Mouse (Mus musculus) c-Kit-positive CD71-positive TER-119-negative erythroid progenitor cells, embryonic 14.5 days (primary cell): ENCODE results near the gene Sept3.
"Not testable (repeated sequence)": the region's sequence is repeated elsewhere in the genome, so short reads cannot be mapped to it uniquely, and the experiment has no call there.

Experiments used
- DNase-seq: peaks from one replicate; pipeline ENCODE4 v3.0.0-alpha.2; 2013; ENCODE audit warnings: low read depth

Sept3 gene

DNA sequence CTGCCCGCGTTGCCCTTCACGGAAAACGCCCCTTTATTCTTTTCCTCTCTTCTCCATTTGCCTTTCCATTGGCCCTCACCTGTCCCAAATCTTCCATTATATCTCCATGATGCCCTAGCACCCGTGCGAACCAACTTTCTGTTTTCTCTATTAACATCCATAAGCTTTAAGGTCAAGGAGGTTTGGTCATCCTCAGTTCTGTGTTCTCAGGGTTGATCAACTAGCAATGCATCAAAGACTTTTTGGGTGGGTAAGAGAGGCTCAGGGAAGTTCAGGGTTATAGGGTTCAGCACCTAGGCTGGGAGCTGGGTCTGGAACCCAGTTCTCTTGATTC, at the start of gene Sept3:
Gene Sept3 (plus strand): TSS at position 301 of the 334 bp plus-strand sequence.
- DNase-seq, result no peak

DNA sequence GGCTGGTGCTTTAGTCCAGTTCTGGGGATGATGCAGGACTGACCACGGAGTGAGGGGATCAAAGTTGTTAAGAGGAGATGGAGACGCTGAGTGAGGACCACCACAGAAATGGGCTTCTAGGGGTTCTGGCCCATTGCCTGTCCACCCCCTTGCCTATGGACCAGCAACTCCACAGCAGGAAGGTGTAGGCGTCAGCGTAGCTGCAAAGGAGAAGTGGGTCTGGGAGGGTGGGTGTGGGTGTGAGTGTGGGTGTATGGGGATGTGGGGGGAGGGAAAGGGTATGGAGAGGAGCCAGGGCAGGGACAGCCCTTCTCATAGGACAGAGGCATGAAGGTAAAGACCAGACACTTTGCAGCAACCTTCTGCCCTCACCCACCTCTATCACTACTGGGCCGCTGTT, 48.9 kb upstream of the Sept3 start:
- DNase-seq, result no peak

DNA sequence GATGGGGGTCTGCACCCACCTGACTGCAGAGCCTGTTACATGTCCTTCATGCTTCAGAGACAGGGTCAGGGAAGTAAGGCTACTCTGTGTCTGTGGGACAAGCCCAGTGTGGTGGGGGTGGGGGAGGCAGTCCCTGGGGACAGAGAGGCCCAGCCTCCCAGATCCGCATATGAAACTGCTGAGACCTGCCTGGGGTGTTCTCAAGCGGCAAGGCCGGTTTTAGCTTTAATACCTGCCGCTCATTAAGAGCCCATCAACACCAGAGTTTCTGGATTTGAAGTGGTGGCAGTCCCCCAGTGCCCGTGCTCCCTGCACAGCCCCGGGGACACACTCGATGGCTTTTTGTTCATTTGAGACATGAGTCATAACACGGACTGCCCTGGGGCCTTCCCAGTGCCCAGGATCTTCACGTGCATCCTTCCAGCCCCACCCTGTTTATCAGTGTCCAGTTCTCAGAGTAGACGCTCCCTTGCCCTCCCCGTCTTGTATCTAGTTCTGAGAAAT, 45.1 kb upstream of the Sept3 start:
- DNase-seq, result no peak

DNA sequence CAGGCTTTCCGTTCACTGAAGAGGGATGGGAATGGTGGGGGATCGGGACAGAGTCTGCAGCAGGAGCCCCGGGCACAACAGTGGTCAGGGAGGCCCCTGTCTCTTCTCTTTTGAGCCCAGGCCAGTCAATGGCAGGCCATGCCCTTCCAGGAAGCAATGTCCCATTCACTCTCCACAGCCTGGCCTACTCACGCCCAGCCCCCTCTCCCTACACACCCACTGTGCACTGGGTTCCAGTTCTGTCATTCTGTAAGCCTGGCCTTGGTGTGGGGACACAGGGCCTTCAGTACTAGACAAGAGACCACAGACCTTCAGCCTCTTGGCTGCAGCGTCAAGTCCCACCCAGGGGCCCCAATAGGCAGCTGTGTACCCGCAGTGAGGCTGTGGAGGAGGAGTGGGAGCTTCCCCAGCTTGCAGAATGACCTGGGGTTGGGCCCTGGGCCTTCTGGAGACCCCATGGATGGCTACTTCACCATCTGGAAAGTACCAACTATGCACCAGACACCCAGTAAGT, 44.5 kb upstream of the Sept3 start:
- DNase-seq, result no peak

DNA sequence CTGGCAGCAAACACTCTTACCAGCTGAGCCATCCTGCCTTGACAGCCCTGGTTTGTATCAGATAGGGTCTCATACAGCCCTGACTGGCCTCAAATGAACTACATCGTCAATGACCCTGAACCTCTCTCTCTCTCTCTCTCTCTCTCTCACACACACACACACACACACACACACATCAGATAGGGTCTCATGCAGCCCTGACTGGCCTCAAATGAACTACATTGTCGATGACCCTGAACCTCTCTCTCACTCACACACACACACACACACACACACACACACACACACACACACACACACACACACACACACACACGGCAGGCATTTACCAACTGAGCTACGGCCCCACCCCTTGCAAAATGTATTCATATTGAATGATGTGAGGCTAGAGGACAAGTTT, 43.6 kb upstream of the Sept3 start:
- no peak for DNase-seq

DNA sequence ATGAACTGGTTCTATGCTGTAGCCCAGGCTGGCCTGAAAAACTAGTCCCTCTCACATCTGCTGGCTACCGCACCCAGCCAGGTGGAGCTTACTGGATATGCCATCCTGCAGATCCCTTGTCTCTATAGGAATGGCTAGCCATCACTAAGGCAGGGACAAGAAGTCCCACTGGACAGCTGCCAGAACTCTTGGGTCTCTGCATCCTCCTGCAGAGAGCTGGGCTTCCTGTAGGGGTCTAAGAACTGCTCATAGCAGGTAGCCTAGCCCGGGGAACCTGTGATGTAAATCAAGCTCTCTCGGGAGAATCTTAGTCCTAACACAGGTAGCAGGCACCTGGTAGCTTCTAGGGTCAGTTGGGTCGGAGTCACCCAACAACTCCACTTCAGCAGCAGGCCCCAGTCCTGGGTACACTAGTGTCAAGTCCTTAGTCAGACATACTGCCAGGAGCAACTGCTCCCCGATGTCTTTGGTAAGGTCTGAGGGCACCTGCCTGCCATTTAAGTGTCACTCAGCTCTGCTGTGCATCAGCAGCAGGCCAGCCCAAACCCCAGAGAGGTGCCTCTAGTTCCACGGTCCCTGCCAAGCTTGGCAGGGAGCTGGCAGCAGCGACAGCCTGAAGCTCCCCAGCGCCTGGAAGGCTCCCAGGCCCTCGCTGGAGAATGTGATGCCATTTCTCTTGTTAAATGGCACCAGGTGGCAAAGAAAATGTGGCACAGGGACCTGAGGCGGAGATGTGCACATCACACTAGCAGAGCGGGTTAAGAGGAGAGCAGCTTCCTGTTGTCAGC, 42.9 kb upstream of the Sept3 start:
- DNase-seq, result no peak

DNA sequence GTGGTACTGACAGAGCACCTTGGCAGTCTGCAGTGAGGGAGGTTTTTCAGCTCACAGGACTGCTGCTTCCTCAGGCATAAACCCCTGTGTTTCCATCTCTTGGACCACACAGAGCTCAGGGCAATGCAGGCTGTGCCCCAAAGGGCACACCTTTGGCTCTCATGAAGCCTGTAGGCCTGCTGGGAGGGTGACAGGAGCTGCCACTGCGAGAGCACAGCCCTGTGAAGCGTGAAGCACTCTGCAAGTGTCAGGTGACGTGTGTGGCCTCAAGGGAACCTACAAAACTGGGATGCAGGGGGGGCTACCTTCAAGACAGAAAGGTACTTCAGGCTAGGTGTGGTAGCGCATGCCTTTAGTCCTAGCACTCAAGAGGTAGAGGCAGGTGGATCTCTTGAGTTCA, 42.0 kb upstream of the Sept3 start:
- no peak for DNase-seq

DNA sequence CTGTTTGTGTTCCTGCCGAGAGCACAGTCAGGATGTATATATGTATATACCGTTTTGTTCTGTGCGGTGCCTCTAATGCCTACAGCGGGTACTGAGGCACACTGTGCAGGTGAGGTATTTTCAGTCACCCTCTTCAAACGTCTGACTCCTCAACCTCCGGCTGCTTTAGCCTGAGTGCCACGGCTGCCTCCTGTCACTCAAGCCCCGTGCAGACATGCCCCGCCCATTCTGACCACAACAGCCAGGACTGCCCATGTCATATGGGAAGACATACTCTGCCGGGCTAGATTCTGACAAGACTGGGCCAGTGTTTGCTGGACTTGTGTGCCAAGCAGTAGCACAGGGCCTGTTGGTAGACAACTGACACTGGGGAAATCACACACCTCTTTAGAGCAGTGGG, 39.0 kb upstream of the Sept3 start:
- DNase-seq, result no peak

DNA sequence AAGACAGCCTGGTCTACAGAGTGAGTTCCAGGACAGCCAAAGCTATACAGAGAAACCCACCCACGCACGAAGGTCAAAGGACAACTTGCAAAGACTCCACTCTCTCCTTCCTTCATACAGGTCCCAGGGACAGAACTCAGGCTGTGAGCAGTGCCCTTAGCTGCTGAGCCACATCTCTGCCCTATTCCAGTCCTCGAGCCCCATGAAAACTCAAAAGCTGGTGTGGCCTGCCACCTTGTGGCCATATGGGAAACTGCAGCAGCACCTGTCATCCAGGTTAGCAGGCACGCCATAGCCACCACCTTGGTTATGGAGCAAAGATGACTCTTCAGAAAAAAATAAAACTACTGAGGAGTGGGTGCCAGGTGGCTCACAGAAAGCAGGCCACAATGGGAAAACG, 38.1 kb upstream of the Sept3 start:
- peak; percentile 72 for DNase-seq

DNA sequence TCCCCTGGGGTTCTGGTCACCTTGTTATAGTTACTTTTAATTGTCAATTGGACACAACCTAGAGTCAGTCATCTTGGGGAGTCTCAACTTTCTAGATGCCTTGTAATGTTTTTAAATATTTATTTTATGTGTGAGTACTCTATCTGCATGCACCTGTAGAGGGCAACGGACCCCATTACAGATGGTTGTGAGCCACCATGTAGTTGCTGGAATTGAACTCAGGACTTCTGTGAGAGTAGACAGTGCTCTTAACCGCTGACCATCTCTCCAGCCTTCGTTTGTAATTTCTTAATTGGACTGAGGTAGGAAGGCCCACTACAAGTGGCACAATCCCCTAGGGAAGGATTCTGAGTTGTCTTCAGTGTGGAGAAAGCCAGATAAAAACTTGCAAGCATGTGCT, 31.4 kb upstream of the Sept3 start:
- DNase-seq, result no peak

DNA sequence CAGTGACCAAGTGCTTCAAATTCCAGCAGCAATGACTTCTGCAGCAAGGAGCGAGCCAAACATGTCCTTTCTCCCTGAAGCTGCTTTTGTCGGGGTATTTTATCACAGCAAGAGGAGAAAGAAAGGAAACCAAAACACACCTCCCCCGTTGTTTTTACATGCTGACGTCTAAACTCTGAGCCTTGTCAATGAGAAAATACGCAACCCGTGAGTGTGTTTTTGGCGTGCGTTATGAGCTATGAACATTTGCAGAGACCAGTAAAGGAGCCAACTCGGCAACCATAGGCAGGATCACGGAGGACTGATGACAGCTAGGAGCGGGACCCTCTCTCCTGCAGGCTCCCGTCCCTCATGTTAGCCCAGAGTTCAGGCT, 31.0 kb upstream of the Sept3 start:
- DNase-seq, result no peak

DNA sequence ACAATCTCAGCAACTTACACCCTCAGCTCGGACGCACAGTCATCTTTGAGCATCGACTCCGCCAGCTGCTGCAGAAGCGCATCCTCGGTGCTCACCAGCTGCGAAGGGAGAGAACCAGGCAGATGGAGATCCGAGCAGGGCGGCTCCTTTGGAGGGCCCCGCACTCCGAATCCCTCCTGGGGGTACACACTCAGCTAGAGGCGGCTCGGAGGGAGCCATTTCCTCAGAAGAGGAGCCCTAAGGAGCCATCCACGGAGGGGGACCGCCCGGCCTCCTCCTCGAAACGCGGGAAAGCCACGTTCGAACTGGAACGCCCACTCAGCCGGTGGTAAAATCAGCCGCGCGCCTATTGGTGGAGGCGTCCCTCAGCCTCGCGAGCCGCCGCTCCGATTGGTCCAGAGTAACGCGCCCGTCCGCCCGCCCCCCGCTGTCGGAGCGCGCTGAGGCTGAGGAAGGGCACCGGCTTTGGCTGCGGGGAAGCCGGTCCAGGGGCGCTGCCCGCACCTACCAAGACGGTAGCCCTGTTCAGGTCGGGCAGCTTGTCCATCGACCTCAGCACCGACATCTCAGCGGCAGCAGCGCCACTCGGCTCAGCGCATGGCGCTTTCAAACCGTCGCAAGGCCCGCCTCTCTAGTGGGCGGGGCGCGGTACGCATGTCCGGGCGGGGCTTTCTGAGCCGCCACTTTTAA, 30.4 kb upstream of the Sept3 start, which contains the start of gene Cenpm:
Gene Cenpm (minus strand): TSS at position 634 of the 690 bp plus-strand sequence.
- peak; percentile 89 for DNase-seq

DNA sequence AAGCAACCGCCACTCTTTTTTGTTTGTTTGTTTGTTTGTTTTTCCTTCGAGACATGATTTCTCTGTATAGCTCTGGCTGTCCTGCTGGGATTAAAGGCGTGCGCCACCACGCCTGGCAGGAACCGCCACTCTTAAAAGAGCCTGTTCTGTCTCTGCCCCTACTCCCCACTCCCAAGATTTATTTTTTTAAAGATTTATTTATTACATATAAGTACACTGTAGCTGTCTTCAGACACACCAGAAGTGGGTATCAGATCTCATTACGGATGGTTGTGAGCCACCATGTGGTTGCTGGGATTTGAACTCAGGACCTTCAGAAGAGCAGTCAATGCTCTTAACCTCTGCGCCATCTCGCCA, 29.9 kb upstream of the Sept3 start:
- DNase-seq, result not testable (repeated sequence)

DNA sequence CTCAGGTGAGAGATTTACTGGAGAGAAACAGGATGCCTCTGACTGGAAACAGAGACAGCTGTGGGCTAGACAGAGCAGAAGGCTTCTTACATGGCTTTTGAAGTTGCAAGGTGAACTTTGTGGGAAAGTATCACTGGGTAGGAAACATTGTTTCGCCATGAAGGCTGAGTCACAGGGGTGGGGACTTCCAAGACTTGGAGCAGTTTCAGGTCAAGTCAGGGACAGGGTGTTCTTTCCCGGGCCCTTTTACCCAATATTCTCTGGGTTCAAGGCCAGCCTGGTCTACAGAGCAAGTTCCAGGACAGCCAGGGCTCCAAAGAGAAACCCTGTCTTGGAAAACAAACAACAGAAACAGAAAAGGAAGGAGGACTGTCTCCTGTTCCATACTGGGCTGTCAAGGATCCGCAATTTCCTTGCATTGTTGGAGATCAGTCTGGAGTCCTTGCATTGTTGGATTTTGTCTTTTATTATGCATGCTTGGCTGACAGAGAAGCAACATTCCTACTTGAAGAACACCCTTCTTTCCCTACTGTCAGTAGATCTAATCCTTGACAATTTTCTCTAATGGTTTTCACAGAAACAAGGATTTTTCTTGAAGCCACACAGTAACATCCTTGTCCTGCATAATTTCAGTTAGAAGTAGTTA, 27.4 kb upstream of the Sept3 start:
- no peak for DNase-seq

DNA sequence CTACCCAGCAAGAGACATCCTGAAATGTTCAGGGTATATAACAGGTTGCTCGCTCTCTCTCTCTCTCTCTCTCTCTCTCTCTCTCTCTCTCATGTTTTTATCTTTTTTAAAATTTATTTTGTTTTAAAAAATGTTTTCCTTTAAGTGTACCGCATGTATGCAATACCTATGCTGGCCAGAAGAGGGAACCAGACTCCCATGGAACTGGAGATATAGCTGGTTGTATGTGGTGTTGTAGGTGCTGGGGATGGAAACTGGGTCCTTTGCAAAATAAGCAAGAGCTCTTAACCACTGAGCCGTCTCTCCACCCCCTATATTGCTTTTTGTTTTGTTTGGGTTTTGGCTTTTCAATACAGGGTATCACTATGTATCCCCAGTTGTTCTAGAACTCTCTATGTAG, 23.1 kb upstream of the Sept3 start:
- DNase-seq, result no peak

DNA sequence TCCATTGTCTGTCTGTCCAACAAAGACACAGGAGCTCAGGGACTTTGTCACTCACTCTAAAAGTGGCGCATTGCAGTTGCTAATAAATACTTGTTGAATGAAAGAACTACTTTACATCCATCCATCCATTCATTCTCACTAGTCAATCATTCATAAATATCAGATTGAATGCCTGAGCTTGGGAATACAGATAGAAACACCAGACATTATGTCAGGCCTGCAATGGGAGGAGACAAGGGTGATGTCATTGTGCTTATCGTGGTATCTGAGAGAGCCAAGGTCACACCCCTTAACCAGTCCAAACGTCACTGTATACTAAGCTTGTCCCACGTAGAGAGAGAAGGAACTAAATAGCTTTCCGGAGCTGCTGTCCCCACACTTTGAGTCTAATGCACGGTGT, 22.6 kb upstream of the Sept3 start, which contains the start of gene 1500009C09Rik:
Gene 1500009C09Rik (plus strand): TSS at position 301 of the 400 bp plus-strand sequence.
- DNase-seq, result no peak

DNA sequence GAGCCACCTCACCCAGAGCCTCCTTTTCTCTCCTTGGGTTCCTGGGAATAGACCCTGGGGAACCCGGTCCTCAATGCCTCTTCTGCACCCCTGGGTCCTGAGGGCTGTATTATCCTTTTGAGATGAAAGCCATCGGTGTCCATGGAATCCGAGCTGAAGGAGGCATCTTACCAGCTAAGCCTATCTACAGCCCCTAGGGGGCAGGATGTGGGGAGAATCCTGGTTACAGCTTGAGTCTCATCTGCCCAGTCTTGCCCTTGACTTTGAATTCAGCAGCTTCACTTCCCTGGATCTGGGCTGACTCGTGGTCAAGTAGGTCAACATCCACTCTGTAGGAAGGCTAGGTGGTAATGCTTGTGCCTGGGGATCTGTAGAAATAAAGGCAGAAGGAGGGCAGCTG, 19.4 kb upstream of the Sept3 start:
- no peak for DNase-seq

DNA sequence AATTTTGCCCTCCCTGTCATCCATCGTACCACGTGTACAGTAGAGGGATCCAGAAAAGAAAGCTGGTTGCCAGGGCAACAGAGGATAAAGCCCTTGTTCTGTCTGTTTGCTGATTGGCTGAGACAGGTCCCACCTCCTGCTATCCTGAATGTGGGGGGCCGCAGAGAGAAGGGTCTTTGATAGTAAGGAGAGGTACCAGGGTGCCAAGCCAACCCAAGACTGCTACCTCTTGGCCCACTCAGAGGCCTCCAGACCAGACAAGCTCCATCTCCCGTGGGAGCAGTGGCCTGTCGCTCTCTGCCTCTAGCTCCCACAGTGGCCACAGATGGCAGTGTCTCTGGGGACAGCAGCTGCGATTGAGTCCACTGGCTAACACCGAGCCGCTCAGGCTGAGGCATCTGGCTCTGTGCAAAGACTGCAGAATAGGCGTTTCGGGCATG, 18.7 kb upstream of the Sept3 start:
- DNase-seq, result no peak

DNA sequence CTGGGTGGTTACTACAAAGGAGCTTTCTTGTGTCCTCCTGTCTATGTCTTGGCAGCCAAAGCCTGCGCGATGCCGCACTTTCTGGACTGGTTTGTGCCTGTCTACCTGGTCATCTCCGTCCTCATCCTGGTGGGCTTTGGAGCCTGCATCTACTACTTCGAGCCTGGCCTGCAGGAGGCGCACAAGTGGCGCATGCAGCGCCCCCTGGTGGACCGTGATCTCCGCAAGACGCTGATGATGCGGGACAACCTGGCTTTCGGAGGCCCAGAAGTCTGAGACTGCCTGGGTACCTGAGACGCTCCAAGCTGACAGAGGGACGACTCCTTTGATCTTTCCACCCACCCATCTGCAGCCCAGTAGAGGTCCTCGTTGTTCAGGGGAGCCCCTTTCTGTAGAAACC, 15.2 kb upstream of the Sept3 start:
- DNase-seq, result peak; percentile 53

DNA sequence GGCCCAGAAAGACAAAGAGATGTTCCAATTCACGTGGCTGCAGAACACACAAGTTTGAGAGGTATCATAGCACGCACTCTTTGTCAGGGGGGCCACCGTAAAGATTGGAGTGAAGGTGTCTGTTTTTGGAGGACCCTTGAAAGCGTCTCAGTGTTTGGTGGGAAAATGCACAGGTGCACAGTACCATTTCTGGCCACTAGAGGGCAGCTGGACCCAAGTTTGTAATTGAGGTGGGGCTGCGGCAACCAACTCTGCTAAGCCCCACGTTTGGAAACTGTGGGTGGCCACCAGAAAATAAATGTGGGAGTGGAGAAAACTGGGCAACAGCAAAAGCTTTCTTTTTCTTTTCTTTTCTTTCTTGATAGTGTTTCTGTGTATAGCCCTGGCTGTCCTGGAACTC, 8.3 kb upstream of the Sept3 start:
- peak; percentile 24 for DNase-seq

DNA sequence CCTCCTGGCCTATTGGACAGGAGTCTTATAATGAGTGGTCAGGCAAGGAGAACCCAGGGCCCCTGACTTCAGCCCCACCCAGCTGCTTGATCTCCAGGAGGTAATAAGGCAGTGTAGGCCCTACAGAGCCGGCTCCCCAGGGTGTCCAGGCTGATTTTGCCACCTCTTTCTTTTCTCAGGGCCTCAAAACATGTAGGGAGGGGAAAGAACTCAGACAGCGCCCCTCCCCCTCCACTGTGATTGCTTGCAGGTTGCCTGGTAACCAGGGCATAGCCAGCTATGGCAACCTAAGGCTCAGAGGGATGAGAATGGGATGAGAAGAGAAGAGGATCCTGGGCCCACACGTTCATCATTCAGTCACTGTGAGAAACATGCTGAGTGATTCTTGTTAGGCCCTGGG, 6.5 kb upstream of the Sept3 start:
- DNase-seq, result no peak

DNA sequence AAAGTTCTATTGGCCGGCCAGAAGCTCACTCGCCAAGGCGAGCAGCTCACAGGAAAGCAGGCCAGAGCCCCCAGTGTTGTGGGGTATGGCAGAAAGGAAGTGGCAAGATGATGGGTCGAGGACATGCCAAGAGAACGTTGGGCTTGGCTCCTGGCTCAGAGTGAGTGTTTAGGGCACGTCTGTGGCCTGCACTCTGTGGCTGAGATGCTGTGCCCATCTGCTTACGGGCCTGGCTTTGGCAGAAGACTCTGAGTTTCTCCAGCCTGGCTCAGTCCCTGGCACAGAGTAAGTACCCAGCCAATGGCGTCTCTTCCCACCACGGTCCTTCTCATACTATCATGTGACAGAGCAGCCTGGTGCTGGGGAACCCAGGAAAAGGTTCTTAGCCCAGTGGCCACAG, 5.9 kb upstream of the Sept3 start:
- no peak for DNase-seq

DNA sequence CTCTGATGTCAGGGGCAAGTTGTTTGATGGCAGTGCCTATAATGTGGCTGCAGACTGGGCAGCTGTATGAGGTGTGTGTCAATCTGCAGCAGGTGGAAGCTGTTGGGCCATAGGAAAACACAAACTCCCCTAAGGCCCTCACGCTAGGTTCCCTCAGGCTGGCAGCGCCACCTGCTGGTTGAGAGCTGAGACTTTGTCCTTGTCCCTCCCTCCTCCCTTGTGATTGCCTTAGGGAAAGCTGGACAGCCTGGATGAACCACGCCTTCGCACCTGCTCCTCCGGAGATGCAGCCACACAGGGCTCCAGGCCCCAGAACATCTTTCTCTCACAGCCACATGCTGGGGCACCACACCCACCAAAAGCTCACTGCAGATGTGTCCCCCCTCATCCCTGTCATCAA, 3.5 kb upstream of the Sept3 start:
- DNase-seq, result peak; percentile 35
